Mouse (Mus musculus): ENCODE results near the gene Psmg3. TPM values are rescaled to one million over a fixed set of nuclear protein-coding genes. Genes with fewer than 3 reads are reported as not detected.

Gene Psmg3
- polyA plus RNA-seq, 1 experiment from 2014 or later = 72.7 TPM

GRCm38 (mm10) chr5:139794938-139795337 lies 31.7 kb downstream of the Psmg3 start:
- H3K27me3 ChIP-seq (ENCODE audit: control insufficient read depth, insufficient read depth, low read length) = no peaks in the 10 kb centered on the region
- WGBS = 59% methylated on average over 10 of the region's 10 CpGs
- H3K4me1 ChIP-seq (ENCODE audit: control insufficient read depth, insufficient read depth, low read length) = peaks cover 51% of the 10 kb centered on the region
- no peak for ATAC-seq (ENCODE audit: insufficient number of reproducible peaks, insufficient read depth, low FRiP score, low read depth)
- no peak overlapping the region for H3K27ac ChIP-seq (ENCODE audit: low read length)
- peaks cover 3% of the 10 kb centered on the region; the same call in 1 of the 2 replicates for H3K36me3 ChIP-seq (ENCODE audit: control insufficient read depth, insufficient read depth, low read length)
- H3K9ac ChIP-seq (replicated peaks; ENCODE audit: low read depth, low read length) = no peak overlapping the region
- no peak overlapping the region for H3K4me3 ChIP-seq (ENCODE audit: low read depth, low read length)
- no peaks in the 10 kb centered on the region for H3K9me3 ChIP-seq (ENCODE audit: control insufficient read depth, low read depth, low read length)
- H3K4me2 ChIP-seq (replicated peaks; ENCODE audit: low read depth, low read length) = no peak overlapping the region

- no peak for ATAC-seq (ENCODE audit: insufficient number of reproducible peaks, insufficient read depth, low FRiP score, low read depth)
Measured at GRCm38 (mm10) chr5:139794137-139794536, 32.5 kb downstream of the Psmg3 start.

DNA sequence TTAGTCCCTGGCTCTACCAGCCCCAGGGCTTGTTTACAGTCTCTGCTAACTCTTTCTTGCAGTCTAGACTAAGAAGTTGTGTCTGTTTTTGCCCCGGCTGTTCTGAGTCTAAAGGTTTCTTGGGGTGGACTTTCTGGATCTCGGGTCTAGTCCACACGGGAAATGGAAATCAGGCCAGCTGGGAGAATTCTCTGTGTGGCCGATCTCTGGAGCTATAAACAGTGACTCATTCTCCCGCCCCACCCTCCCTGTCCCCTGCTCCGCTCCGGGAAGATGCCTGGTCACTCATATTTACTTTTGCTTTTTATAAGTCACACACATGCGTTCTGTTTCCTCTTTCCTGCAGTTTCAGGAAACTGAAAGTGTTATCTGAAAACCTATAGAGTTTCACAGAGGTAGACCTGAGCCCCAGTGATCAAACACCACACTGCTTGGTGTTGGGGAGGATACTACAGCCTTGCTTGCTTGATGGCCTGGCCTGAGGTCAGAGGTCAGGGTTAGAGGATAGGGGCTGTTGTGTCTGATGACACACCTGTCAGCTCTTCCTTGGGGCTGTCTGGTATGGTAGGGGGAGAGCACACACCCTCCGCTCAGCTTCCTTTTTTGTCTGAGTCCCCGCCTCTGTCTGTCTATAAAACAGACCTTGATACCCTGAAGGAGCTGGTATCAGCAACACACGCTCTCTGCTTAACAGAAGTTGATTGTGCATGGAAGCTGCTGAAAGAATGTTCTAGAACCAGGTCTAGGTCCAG lies 33.2 kb downstream of the Psmg3 start:
- Histone ChIP-seq H3K4me1 (ENCODE audit: control insufficient read depth, insufficient read depth, low read length) (peaks cover 50% of the 10 kb centered on the region), H3K36me3 (ENCODE audit: control insufficient read depth, insufficient read depth, low read length) (no peaks in the 10 kb centered on the region), H3K4me3 (ENCODE audit: low read depth, low read length) (peak overlapping the region; percentile 83; the same call in 1 of the 2 replicates), H3K27me3 (ENCODE audit: control insufficient read depth, insufficient read depth, low read length) (no peaks in the 10 kb centered on the region), H3K27ac (ENCODE audit: low read length) (peak overlapping the region; percentile 67), H3K9me3 (ENCODE audit: control insufficient read depth, low read depth, low read length) (no peaks in the 10 kb centered on the region), H3K9ac (replicated peaks; ENCODE audit: low read depth, low read length) (no peak overlapping the region), H3K4me2 (replicated peaks; ENCODE audit: low read depth, low read length) (peak overlapping the region; percentile 100)
- ATAC-seq (ENCODE audit: insufficient number of reproducible peaks, insufficient read depth, low FRiP score, low read depth) = no peak
- 32% methylated on average over 11 of the region's 11 CpGs for WGBS

More at GRCm38 (mm10) chr5:139794137-139794536, 32.5 kb downstream of the Psmg3 start:
- peaks cover 51% of the 10 kb centered on the region for H3K4me1 ChIP-seq (ENCODE audit: control insufficient read depth, insufficient read depth, low read length)
- peak overlapping the region; percentile 100; the same call in 1 of the 2 replicates for H3K4me2 ChIP-seq (replicated peaks; ENCODE audit: low read depth, low read length)
- H3K4me3 ChIP-seq (ENCODE audit: low read depth, low read length) = no peak overlapping the region
- H3K9me3 ChIP-seq (ENCODE audit: control insufficient read depth, low read depth, low read length) = no peaks in the 10 kb centered on the region
- no peaks in the 10 kb centered on the region for H3K27me3 ChIP-seq (ENCODE audit: control insufficient read depth, insufficient read depth, low read length)
- H3K27ac ChIP-seq (ENCODE audit: low read length) = peak overlapping the region; percentile 34; the same call in 1 of the 2 replicates
- WGBS = 85% methylated on average over 5 of the region's 5 CpGs
- no peak overlapping the region for H3K9ac ChIP-seq (replicated peaks; ENCODE audit: low read depth, low read length)
- H3K36me3 ChIP-seq (ENCODE audit: control insufficient read depth, insufficient read depth, low read length) = no peaks in the 10 kb centered on the region

DNA sequence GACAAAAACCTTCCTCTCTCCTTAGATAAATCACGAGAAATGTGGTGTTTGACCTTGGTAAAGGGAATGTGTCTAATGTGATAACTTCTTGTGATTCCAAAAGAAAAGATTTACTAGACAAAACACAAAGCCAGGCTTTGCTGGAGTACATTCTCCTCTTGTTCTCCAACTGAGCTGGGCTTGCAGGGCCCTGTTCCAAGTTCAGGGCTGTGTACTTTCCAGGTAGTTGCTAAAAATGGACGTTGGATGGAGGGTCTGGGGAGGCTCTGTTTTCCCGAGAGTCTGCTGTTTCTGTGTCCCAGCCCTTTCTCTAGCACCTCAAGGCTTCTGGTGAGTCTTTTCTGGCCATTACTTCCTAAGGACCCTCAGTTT lies 33.7 kb downstream of the Psmg3 start:
- 35% methylated on average over 3 of the region's 3 CpGs for WGBS

DNA sequence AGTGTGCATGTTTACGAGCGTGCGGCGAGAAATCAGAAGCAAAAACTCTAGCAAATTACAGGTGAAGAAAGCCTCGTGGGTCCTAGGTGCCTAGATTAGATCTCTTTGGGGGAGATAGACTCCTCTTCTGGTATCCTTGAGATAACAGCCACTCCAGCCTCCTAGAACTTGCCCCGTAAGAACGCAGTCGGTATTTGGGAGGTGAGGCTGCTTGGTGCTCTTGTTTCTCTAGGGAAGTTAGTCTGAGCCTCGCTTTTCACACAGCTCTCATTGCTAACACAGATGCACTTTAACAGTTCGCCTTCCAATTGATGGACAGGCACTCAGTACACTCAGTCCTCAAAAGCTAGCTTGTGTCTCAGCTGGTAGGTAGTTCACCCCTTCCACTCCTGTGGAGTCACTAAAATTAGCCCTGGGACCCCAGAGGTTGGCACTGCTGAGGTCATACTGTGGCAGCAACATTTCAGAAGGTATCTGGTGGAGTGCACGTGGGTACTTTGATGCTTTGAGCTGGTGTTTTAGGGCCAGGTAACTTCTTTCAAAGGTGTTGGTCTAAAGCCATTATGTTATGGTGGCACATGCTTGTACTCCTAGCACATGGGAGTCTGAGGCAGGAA lies 34.4 kb downstream of the Psmg3 start:
- Histone ChIP-seq H3K36me3 (ENCODE audit: control insufficient read depth, insufficient read depth, low read length) (no peaks in the 10 kb centered on the region), H3K9ac (replicated peaks; ENCODE audit: low read depth, low read length) (peak overlapping the region; percentile 53; the same call in 1 of the 2 replicates), H3K27ac (ENCODE audit: low read length) (peak overlapping the region; percentile 67; the same call in 1 of the 2 replicates), H3K4me1 (ENCODE audit: control insufficient read depth, insufficient read depth, low read length) (peaks cover 37% of the 10 kb centered on the region), H3K4me2 (replicated peaks; ENCODE audit: low read depth, low read length) (peak overlapping the region; percentile 100), H3K4me3 (ENCODE audit: low read depth, low read length) (peak overlapping the region; percentile 83), H3K9me3 (ENCODE audit: control insufficient read depth, low read depth, low read length) (no peaks in the 10 kb centered on the region), H3K27me3 (ENCODE audit: control insufficient read depth, insufficient read depth, low read length) (no peaks in the 10 kb centered on the region)
- 18% methylated on average over 11 of the region's 11 CpGs for WGBS
- ATAC-seq (ENCODE audit: insufficient number of reproducible peaks, insufficient read depth, low FRiP score, low read depth) = no peak

More for the DNA sequence above, 33.7 kb downstream of the Psmg3 start:
- Histone ChIP-seq H3K27me3 (ENCODE audit: control insufficient read depth, insufficient read depth, low read length) (no peaks in the 10 kb centered on the region), H3K4me3 (ENCODE audit: low read depth, low read length) (peak overlapping the region; percentile 83), H3K4me2 (replicated peaks; ENCODE audit: low read depth, low read length) (peak overlapping the region; percentile 100), H3K4me1 (ENCODE audit: control insufficient read depth, insufficient read depth, low read length) (peaks cover 44% of the 10 kb centered on the region), H3K27ac (ENCODE audit: low read length) (peak overlapping the region; percentile 67), H3K9me3 (ENCODE audit: control insufficient read depth, low read depth, low read length) (no peaks in the 10 kb centered on the region), H3K36me3 (ENCODE audit: control insufficient read depth, insufficient read depth, low read length) (no peaks in the 10 kb centered on the region), H3K9ac (replicated peaks; ENCODE audit: low read depth, low read length) (no peak overlapping the region)
- ATAC-seq (ENCODE audit: insufficient number of reproducible peaks, insufficient read depth, low FRiP score, low read depth) = no peak

DNA sequence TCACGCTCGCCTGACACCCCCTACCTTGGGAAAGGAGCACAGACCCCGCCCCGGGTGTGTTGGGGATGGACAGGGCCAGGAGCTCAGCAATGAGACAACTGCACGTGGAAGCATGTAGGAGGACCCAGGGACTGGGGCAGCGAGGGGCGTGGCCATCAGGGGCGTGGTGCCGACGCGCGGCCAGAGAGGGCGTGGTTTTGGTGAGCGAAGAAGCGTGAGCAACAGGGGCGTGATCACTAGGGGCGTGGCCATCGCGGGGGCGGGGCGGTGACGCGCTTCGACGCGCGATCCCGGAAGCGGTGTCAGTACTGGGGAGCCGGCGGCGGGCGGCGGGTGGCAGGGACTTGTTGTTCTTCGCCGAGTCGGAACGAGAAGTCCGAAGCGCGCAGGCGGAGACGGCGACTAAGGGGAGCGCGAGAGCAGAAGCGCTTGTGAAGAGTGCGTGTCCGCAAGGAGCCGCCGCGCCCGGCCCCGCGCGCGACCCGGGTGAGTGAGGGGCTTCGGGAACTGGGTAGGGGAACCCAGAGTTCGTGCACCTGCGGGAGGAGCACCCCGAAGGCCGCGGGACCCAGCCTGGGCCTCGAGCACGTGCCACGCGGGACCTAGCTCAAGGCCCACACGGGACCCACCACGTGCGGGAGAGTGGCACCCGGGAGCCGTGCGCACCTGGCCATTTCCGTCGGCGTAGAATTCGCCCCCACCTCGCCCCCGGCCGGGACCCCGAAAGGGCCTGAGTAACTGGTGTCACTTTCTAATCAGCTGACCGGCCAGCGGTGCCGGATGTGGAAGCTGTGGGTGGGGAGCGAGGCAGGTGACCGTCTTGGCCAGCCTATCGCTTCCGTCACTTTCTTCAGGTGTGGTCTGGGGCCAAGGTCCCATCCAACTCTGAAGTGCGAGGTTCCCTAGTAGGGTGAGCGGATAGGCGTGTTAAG lies 35.2 kb downstream of the Psmg3 start, which contains the start of gene Mafk:
Mafk (plus strand) TSS at position 287 of the 932 bp plus-strand sequence.
- H3K4me2 ChIP-seq (replicated peaks; ENCODE audit: low read depth, low read length) = peak within 1 kb of the TSS; percentile 100
- H3K27me3 ChIP-seq (ENCODE audit: control insufficient read depth, insufficient read depth, low read length) = no peaks in the 10 kb centered on the region
- H3K4me3 ChIP-seq (ENCODE audit: low read depth, low read length) = peak within 1 kb of the TSS; percentile 83
- H3K27ac ChIP-seq (ENCODE audit: low read length) = peak within 1 kb of the TSS; percentile 56
- H3K9me3 ChIP-seq (ENCODE audit: control insufficient read depth, low read depth, low read length) = no peaks in the 10 kb centered on the region
- H3K4me1 ChIP-seq (ENCODE audit: control insufficient read depth, insufficient read depth, low read length) = peaks cover 29% of the 10 kb centered on the region
- no peaks in the 10 kb centered on the region for H3K36me3 ChIP-seq (ENCODE audit: control insufficient read depth, insufficient read depth, low read length)
- peak; percentile 84 for ATAC-seq (ENCODE audit: insufficient number of reproducible peaks, insufficient read depth, low FRiP score, low read depth)
- WGBS = under 1% methylated on average over 92 of the region's 92 CpGs
- H3K9ac ChIP-seq (replicated peaks; ENCODE audit: low read depth, low read length) = peak within 1 kb of the TSS; percentile 53; the same call in 1 of the 2 replicates

GRCm38 (mm10) chr5:139789466-139789865 lies 37.2 kb downstream of the Psmg3 start:
- Histone ChIP-seq H3K9ac (replicated peaks; ENCODE audit: low read depth, low read length) (no peak overlapping the region), H3K9me3 (ENCODE audit: control insufficient read depth, low read depth, low read length) (no peaks in the 10 kb centered on the region), H3K4me3 (ENCODE audit: low read depth, low read length) (no peak overlapping the region), H3K4me1 (ENCODE audit: control insufficient read depth, insufficient read depth, low read length) (peaks cover 26% of the 10 kb centered on the region), H3K36me3 (ENCODE audit: control insufficient read depth, insufficient read depth, low read length) (no peaks in the 10 kb centered on the region), H3K4me2 (replicated peaks; ENCODE audit: low read depth, low read length) (no peak overlapping the region), H3K27me3 (ENCODE audit: control insufficient read depth, insufficient read depth, low read length) (no peaks in the 10 kb centered on the region), H3K27ac (ENCODE audit: low read length) (no peak overlapping the region)
- 59% methylated on average over 4 of the region's 4 CpGs for WGBS
- ATAC-seq (ENCODE audit: insufficient number of reproducible peaks, insufficient read depth, low FRiP score, low read depth) = no peak

- H3K4me2 ChIP-seq (replicated peaks; ENCODE audit: low read depth, low read length) = no peak overlapping the region
- WGBS = 74% methylated on average over 8 of the region's 8 CpGs
- no peaks in the 10 kb centered on the region for H3K27me3 ChIP-seq (ENCODE audit: control insufficient read depth, insufficient read depth, low read length)
- no peak overlapping the region for H3K27ac ChIP-seq (ENCODE audit: low read length)
- no peaks in the 10 kb centered on the region for H3K36me3 ChIP-seq (ENCODE audit: control insufficient read depth, insufficient read depth, low read length)
- H3K9ac ChIP-seq (replicated peaks; ENCODE audit: low read depth, low read length) = no peak overlapping the region
- no peaks in the 10 kb centered on the region for H3K9me3 ChIP-seq (ENCODE audit: control insufficient read depth, low read depth, low read length)
- no peak for ATAC-seq (ENCODE audit: insufficient number of reproducible peaks, insufficient read depth, low FRiP score, low read depth)
- H3K4me1 ChIP-seq (ENCODE audit: control insufficient read depth, insufficient read depth, low read length) = no peaks in the 10 kb centered on the region
- H3K4me3 ChIP-seq (ENCODE audit: low read depth, low read length) = no peak overlapping the region
Measured at GRCm38 (mm10) chr5:139781406-139781805, 45.3 kb downstream of the Psmg3 start.
